Mouse (Mus musculus): ENCODE measurements at regions not wholly inside any gene's neighbourhood (a gene's known extent, or its start where the extent isn't known, plus 50 kb on each side); places are given as distances from the start of the nearest gene placed in this dataset.

DNA sequence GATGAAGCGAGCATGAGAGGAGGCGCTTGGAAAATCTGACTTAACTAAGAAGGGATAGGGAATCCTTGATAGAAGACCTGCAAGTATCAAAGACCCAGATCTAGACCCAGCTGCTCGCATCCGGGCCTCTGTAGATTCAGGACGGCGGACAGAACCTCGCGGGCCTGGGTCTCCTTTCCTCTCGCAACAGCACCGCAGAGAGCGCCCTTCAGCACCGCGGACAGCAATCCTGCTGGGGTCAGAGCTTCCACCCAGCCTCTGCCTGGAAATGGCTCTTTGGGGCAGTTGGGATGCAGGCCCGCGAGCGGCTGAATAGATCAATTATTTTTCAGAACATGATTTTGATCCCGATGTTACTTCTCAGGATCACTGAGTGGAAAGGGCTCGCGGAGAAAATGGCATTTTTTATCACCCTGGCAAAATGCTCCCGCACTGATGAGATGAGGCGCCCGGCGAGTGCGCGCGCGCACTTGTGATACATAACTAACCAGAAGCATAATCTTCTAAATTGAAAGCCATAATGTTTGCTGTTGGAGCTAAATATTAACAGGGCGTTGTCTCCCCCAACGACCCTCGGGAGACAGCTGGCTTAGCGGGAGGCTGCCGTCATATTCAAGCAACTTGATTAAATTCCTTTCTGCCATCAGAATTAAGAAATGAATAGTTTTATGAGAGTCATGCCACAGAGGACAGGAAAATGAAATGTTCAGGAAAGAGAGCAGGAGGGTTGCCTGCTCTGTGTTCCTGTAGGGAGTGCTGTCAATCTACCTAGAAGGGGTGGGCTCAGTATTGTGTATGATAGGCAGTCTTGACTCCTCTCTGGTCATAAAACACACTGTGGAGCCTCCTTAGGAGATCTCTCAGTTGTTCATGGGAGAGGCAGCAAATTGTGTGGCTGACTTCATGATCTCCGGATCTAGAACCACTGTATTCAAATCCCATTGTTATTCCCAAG, 173.1 kb upstream of the Zc3h12a start:
- Histone ChIP-seq H3K9ac (no peak overlapping the region), H3K27ac (replicated peaks) (no peak overlapping the region), H3K9me3 (no peaks in the 10 kb centered on the region), H3K36me3 (no peaks in the 10 kb centered on the region), H3K4me1 (no peaks in the 10 kb centered on the region), H3K4me3 (no peak overlapping the region), H3K27me3 (replicated peaks) (peaks cover 3% of the 10 kb centered on the region; the same call in 1 of the 2 replicates), H3K4me2 (no peak overlapping the region)
- no peak for ATAC-seq (ENCODE audit: extremely low read depth, insufficient number of reproducible peaks, low FRiP score, low TSS enrichment)
- WGBS, result 22% methylated on average over 33 of the region's 33 CpGs

DNA sequence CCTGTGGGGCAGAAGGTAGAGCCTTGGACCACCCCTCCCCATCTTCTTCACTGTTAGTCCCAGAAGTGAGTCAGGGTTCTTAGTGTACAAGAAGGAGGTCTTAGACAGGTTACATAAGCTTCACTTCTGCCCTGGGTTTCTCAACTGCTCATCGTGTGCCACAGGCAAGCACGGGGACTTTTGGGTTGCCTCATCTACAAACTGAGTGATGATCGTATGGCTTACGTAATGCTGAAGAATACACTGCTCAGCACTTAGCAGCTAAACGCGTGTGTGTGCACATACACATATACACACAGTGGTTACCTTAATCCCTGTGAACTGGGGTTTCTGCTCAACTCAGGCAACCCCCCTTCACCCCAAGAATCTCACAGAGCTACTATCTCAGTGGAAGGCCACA, 163.1 kb upstream of the Zc3h12a start:
- H3K4me1 ChIP-seq, result no peaks in the 10 kb centered on the region
- no peak for ATAC-seq (ENCODE audit: extremely low read depth, insufficient number of reproducible peaks, low FRiP score, low TSS enrichment)
- H3K36me3 ChIP-seq, result no peaks in the 10 kb centered on the region
- H3K27ac ChIP-seq (replicated peaks), result no peak overlapping the region
- H3K4me3 ChIP-seq, result no peak overlapping the region
- 66% methylated on average over 6 of the region's 6 CpGs for WGBS
- no peaks in the 10 kb centered on the region for H3K9me3 ChIP-seq
- H3K9ac ChIP-seq, result no peak overlapping the region
- H3K4me2 ChIP-seq, result no peak overlapping the region
- peaks cover 26% of the 10 kb centered on the region for H3K27me3 ChIP-seq (replicated peaks)

DNA sequence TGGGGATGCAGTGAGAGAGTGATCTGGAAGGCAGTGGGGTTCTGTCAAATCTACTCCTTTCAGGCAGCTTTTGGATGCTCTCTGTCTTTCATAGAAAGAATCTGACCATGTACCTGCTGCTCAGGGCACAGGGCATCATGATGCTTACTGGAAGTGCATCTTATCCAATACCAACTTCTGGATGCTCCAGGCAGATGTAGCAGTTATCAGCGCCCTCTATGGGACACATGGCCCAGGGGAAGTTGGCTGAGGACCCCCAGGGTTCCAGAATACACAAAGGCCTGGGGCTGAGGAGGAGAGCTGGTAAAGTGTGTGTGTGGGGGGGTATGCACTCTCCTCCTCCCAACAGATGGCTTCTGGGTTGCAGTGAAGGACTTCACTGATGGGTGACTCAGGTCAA, 162.1 kb upstream of the Zc3h12a start:
- Histone ChIP-seq H3K4me1 (no peaks in the 10 kb centered on the region), H3K9ac (no peak overlapping the region), H3K36me3 (no peaks in the 10 kb centered on the region), H3K27me3 (replicated peaks) (peaks cover 32% of the 10 kb centered on the region), H3K9me3 (no peaks in the 10 kb centered on the region), H3K27ac (replicated peaks) (no peak overlapping the region), H3K4me2 (no peak overlapping the region), H3K4me3 (no peak overlapping the region)
- no peak for ATAC-seq (ENCODE audit: extremely low read depth, insufficient number of reproducible peaks, low FRiP score, low TSS enrichment)
- 8% methylated on average over 1 of the region's 1 CpGs for WGBS

DNA sequence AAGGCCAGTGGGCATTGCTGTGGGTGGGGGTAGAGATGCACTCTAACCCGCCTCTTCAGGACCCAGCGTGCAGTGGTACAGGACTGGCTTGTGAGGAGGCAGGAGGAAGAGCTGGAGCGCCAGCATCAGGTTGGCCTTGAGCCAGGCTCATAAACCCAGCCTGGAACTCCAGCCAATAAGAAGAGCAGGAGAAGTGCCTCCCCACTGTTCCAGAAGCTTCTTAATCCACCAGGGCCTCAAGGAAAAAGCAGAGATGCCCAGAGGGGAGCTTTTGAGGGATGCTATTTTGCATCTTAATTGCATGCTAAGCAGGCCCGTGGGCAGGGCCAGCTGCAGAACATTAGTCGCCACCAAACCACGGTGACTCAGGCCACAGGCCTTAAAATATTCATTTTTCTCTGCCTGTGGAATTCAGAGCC, 161.4 kb upstream of the Zc3h12a start:
- no peaks in the 10 kb centered on the region for H3K9me3 ChIP-seq
- peaks cover 34% of the 10 kb centered on the region for H3K27me3 ChIP-seq (replicated peaks)
- H3K27ac ChIP-seq (replicated peaks), result no peak overlapping the region
- no peaks in the 10 kb centered on the region for H3K36me3 ChIP-seq
- no peak for ATAC-seq (ENCODE audit: extremely low read depth, insufficient number of reproducible peaks, low FRiP score, low TSS enrichment)
- WGBS, result 48% methylated on average over 6 of the region's 6 CpGs
- no peak overlapping the region for H3K4me2 ChIP-seq
- H3K4me1 ChIP-seq, result no peaks in the 10 kb centered on the region
- no peak overlapping the region for H3K4me3 ChIP-seq
- no peak overlapping the region for H3K9ac ChIP-seq

DNA sequence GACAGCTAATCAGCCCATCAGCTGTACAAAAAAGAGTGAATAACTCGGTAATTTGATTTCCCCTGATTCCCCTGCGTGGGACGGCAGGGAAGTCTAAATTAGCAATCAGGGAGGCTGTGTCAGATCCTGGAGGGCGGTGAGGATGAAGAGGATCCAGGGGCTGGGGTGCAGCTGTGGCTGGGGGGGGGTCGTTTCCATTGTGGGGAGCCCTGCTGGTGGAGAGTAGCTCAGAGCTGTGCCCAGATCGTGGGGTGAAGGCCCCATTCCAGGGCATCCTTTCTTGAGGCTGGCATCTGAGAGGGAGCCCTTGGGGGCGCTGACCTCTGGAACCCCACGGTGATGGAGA, 155.3 kb upstream of the Zc3h12a start:
- Histone ChIP-seq H3K9ac (no peak overlapping the region), H3K9me3 (no peaks in the 10 kb centered on the region), H3K27me3 (replicated peaks) (peaks cover 66% of the 10 kb centered on the region), H3K4me3 (no peak overlapping the region), H3K4me1 (no peaks in the 10 kb centered on the region), H3K27ac (replicated peaks) (no peak overlapping the region), H3K36me3 (no peaks in the 10 kb centered on the region), H3K4me2 (peak overlapping the region; percentile 35; the same call in 1 of the 2 replicates)
- 19% methylated on average over 8 of the region's 8 CpGs for WGBS
- no peak for ATAC-seq (ENCODE audit: extremely low read depth, insufficient number of reproducible peaks, low FRiP score, low TSS enrichment)

DNA sequence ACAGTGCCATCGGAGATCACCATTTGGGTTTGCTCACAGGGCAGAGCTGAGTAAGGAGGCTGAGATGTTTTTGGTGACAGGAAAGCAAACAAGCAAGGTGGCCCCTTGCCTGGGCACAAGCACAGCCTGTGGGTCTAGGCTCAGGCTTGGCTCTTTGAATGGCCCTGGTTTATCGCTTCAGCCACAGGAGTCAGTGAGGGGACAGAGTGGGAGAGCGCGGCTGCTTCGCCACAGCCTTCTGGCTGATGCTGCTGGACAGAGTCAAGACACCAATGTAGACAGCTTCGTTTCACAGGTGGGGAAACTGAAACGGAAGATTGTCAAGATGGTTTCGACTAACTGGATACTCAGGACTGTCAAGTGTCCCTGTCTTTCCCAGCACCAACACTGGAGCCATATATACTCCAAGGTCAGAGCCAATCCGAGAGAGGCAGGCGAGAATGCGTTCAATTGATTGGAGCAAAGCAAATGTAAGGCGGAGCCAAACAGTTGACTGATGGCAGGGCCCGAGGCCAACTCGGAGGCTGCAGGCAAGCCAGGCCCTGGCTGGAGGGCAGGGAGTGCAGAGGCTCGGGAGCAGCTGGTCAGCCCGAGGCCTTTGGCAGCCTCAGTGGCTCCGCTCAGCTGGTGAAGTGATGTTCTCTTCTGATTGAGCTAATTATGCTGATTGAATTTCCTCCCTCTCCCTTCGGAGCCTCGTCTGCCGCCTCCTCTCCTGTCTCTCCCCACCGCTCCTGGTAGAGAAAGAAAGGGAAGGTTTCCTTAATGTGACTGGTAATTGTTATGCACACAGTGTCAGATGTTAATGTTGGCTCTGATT, 154.7 kb upstream of the Zc3h12a start:
- Histone ChIP-seq H3K9ac (no peak overlapping the region), H3K27ac (replicated peaks) (no peak overlapping the region), H3K4me3 (no peak overlapping the region), H3K4me1 (no peaks in the 10 kb centered on the region), H3K36me3 (no peaks in the 10 kb centered on the region), H3K27me3 (replicated peaks) (peaks cover 70% of the 10 kb centered on the region), H3K4me2 (peak overlapping the region; percentile 35), H3K9me3 (no peaks in the 10 kb centered on the region)
- WGBS, result 11% methylated on average over 21 of the region's 21 CpGs
- no peak for ATAC-seq (ENCODE audit: extremely low read depth, insufficient number of reproducible peaks, low FRiP score, low TSS enrichment)

DNA sequence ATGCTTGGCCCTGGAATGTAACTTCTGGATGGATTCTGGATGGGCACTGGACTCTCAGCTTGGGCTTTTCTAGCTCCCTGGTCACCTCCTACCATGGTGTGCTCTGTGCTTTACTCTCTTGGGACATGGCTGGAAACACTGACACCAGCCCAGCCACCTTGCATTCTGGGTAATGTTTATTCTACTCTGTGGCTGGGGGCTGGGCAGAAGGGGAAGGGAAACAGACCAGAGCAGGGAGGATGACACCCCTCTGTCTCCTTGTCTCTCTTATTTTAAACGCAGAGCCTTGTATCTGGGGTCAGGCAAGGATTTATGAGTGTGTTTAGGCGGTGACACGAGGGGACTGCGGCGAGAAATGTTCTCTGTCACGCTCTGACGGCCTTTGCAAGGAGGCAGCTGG, 151.5 kb upstream of the Zc3h12a start:
- Histone ChIP-seq H3K9me3 (no peaks in the 10 kb centered on the region), H3K27me3 (replicated peaks) (peaks cover 87% of the 10 kb centered on the region), H3K9ac (no peak overlapping the region), H3K36me3 (no peaks in the 10 kb centered on the region), H3K4me3 (no peak overlapping the region), H3K4me2 (no peak overlapping the region), H3K27ac (replicated peaks) (no peak overlapping the region), H3K4me1 (no peaks in the 10 kb centered on the region)
- ATAC-seq (ENCODE audit: extremely low read depth, insufficient number of reproducible peaks, low FRiP score, low TSS enrichment), result no peak
- 51% methylated on average over 7 of the region's 7 CpGs for WGBS

DNA sequence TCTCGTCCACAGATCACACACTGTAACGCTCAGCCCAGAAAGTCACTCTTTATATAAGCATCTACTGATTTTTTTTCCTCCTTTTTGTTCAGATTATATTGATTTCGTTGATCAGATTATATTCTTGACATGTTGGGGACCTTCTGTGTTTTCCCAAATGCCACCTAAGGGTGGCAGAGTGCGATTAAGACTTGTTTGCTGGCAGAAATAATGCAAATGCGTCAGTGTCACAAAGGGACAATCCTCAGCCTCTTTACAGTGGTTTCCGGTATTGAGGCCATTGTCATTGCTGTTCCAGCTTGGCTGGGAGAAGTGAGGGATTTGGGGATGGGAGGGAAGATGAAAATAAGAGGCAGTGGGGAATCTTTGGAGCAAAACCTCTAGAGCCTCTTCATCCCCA, 149.2 kb upstream of the Zc3h12a start:
- no peak overlapping the region for H3K4me3 ChIP-seq
- no peak overlapping the region for H3K27ac ChIP-seq (replicated peaks)
- no peaks in the 10 kb centered on the region for H3K36me3 ChIP-seq
- 61% methylated on average over 6 of the region's 6 CpGs for WGBS
- H3K4me2 ChIP-seq, result no peak overlapping the region
- H3K4me1 ChIP-seq, result no peaks in the 10 kb centered on the region
- H3K27me3 ChIP-seq (replicated peaks), result peaks cover 89% of the 10 kb centered on the region
- H3K9ac ChIP-seq, result no peak overlapping the region
- H3K9me3 ChIP-seq, result no peaks in the 10 kb centered on the region
- ATAC-seq (ENCODE audit: extremely low read depth, insufficient number of reproducible peaks, low FRiP score, low TSS enrichment), result no peak

DNA sequence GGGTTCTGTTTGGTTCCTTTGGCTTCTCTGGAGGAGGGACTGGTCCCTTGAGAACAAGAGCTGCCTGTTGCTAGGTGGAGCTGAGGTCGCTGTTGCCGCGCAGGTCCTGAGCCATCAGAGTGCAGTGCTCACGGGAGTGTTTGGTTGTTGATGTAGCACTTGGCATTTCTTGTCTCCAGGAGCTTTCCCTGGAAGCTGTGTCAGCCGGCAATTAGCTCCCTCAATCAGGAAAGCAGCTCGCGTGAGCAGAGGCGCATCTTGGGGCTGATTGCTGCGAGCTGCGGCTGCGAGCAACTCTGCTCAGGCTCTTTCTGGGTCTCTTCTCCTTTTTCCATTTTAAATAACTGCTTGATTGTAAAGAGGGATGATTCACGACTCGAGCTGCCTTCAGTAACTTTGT, 147.6 kb upstream of the Zc3h12a start:
- Histone ChIP-seq H3K9ac (no peak overlapping the region), H3K27me3 (replicated peaks) (peaks cover 81% of the 10 kb centered on the region), H3K36me3 (no peaks in the 10 kb centered on the region), H3K4me3 (no peak overlapping the region), H3K4me2 (no peak overlapping the region), H3K4me1 (no peaks in the 10 kb centered on the region), H3K27ac (replicated peaks) (no peak overlapping the region), H3K9me3 (no peaks in the 10 kb centered on the region)
- 2% methylated on average over 13 of the region's 13 CpGs for WGBS
- ATAC-seq (ENCODE audit: extremely low read depth, insufficient number of reproducible peaks, low FRiP score, low TSS enrichment), result no peak

DNA sequence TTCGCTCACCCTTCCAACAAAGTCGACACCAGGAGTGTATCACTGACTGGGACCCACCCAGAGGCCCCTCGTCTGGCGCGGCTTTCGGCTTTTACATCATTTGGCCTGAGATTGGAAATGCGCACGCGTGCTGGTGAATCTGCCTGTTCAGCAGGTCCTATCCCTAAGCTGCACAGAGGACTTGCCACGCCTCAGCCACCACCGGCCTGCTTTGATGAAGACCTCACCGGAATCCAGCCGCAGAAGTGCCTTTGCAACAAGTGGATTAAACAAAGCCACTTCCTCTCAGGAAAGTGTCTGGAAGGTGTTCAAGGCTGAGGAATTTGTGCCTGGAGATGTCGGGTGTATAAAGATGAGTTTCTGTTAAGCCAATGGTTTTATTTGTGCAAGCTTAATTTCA, 143.3 kb upstream of the Zc3h12a start:
- H3K4me1 ChIP-seq, result no peaks in the 10 kb centered on the region
- peaks cover 79% of the 10 kb centered on the region for H3K27me3 ChIP-seq (replicated peaks)
- WGBS, result 75% methylated on average over 14 of the region's 14 CpGs
- no peaks in the 10 kb centered on the region for H3K9me3 ChIP-seq
- no peak overlapping the region for H3K4me3 ChIP-seq
- H3K36me3 ChIP-seq, result no peaks in the 10 kb centered on the region
- no peak for ATAC-seq (ENCODE audit: extremely low read depth, insufficient number of reproducible peaks, low FRiP score, low TSS enrichment)
- no peak overlapping the region for H3K27ac ChIP-seq (replicated peaks)
- no peak overlapping the region for H3K9ac ChIP-seq
- no peak overlapping the region for H3K4me2 ChIP-seq

DNA sequence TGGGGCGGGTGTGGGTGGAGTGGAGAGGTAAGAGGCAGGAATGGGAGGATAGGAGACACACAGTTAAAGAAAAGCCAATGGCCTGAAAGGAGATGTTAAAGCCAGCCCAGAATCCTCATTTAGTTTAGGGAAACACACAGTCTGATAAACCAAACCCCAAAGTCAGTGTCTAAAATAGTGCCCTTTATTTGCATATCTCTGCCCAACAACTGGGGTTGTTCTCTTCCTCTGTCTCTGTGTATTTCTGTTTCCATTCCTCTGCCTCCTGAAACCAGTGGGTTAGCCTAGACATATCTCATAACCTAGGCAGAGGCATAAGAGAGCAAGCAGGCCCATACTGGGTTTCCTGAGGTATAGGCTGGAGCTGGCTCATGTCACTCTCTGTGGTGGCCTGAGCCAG, 138.6 kb upstream of the Zc3h12a start:
- H3K4me2 ChIP-seq, result no peak overlapping the region
- H3K9ac ChIP-seq, result no peak overlapping the region
- H3K9me3 ChIP-seq, result no peaks in the 10 kb centered on the region
- 48% methylated on average over 1 of the region's 1 CpGs for WGBS
- H3K36me3 ChIP-seq, result no peaks in the 10 kb centered on the region
- H3K4me1 ChIP-seq, result no peaks in the 10 kb centered on the region
- no peak overlapping the region for H3K27ac ChIP-seq (replicated peaks)
- no peak for ATAC-seq (ENCODE audit: extremely low read depth, insufficient number of reproducible peaks, low FRiP score, low TSS enrichment)
- H3K27me3 ChIP-seq (replicated peaks), result peaks cover 75% of the 10 kb centered on the region
- no peak overlapping the region for H3K4me3 ChIP-seq
